Mouse (Mus musculus): ENCODE measurements at regions not wholly inside any gene's neighbourhood (a gene's known extent, or its start where the extent isn't known, plus 50 kb on each side); places are given as distances from the start of the nearest gene placed in this dataset.
A peak's percentile ranks its signal among the peaks of the same experiment; 100 is the strongest.

GRCm38 (mm10) chr10:117896911-117897643, 51.2 kb upstream of the Rap1b start:
- DNase-seq, result no peak

- DNase-seq, result no peak
These were observed 51.9 kb upstream of the Rap1b start for GRCm38 (mm10) chr10:117897766-117898165.

- no peak for DNase-seq
These were observed 52.6 kb upstream of the Rap1b start for GRCm38 (mm10) chr10:117898391-117898790.

- no peak for DNase-seq
These were observed 53.6 kb upstream of the Rap1b start for GRCm38 (mm10) chr10:117899410-117899935.

GRCm38 (mm10) chr10:117905666-117906266, 59.9 kb upstream of the Rap1b start:
- peak; percentile 59 for DNase-seq

GRCm38 (mm10) chr10:117906267-117906811, 60.5 kb upstream of the Rap1b start:
- peak; percentile 38 for DNase-seq

- no peak for DNase-seq
These were observed 62.3 kb upstream of the Rap1b start for GRCm38 (mm10) chr10:117908079-117908675.

- DNase-seq, result no peak
These were observed 63.3 kb upstream of the Rap1b start for GRCm38 (mm10) chr10:117909155-117909554.

- DNase-seq, result peak; percentile 25
These were observed 64.0 kb upstream of the Rap1b start for GRCm38 (mm10) chr10:117909811-117910239.

- DNase-seq, result no peak
These were observed 64.6 kb upstream of the Rap1b start for GRCm38 (mm10) chr10:117910426-117910825.

GRCm38 (mm10) chr10:117915011-117915735, 69.3 kb upstream of the Rap1b start:
- DNase-seq, result no peak

GRCm38 (mm10) chr10:117916280-117916679, 70.4 kb upstream of the Rap1b start:
- no peak for DNase-seq

GRCm38 (mm10) chr10:117917870-117918269, 72.0 kb upstream of the Rap1b start:
- DNase-seq, result peak; percentile 30

- DNase-seq, result peak; percentile 62
These were observed 72.8 kb upstream of the Rap1b start for GRCm38 (mm10) chr10:117918616-117919015.

GRCm38 (mm10) chr10:117919186-117919941, 73.5 kb upstream of the Rap1b start:
- DNase-seq, result peak; percentile 44

- DNase-seq, result no peak
These were observed 79.4 kb upstream of the Rap1b start for GRCm38 (mm10) chr10:117925186-117925585.

GRCm38 (mm10) chr10:117925611-117926555, 80.0 kb upstream of the Rap1b start:
- DNase-seq, result peak; percentile 29

GRCm38 (mm10) chr10:117928998-117929397, 83.2 kb upstream of the Rap1b start:
- no peak for DNase-seq

GRCm38 (mm10) chr10:117934797-117935196, 89.0 kb upstream of the Rap1b start:
- DNase-seq, result no peak

GRCm38 (mm10) chr10:117938717-117939116, 92.9 kb upstream of the Rap1b start:
- DNase-seq, result no peak
